Mouse (Mus musculus): ENCODE measurements around the gene Mok.
A peak's percentile ranks its signal among the peaks of the same experiment; 100 is the strongest.

Gene Mok

DNA sequence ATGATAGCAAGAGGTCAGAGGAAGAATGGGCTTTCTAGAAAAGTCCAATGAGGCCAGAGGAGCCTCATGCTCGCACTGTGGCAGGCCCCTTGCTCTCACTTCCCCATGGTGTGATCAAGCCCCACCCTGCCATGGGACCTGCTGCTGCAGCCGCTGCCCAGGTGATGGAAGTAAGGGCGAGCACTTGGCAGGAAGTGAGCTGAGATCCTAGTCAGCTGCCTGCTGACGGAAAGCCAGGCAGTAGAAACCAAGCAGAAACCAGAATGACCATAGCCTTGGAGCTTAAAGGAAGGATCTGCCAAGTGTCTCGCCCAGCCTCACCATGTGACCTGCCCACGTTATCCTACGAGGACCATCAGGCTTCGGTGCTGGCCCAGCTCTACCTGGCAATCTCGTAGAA is 27.6 kb downstream of the Mok start:
- DNase-seq (ENCODE audit: low spot score in 2 of 2), result no peak

DNA sequence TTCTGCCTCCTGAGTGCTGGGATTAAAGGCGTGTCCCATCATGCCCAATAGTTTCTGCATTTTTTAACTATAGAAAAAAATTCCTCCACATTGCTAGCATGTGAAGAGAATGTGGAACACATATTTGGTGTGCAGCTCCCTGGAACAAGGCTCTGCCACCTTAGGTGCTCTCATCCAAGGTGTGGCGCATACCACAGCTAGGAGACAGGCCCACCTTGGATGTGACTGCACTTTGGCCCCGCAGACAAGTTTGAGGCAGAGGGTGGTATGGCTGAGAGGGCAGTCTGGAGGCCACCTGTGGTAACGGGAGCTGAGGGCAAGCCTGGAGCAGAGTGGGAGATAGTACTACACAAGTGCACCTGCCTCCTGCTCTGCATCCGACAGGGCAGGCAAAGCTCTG is 31.9 kb downstream of the Mok start:
- no peak for DNase-seq (ENCODE audit: low spot score in 2 of 2)

DNA sequence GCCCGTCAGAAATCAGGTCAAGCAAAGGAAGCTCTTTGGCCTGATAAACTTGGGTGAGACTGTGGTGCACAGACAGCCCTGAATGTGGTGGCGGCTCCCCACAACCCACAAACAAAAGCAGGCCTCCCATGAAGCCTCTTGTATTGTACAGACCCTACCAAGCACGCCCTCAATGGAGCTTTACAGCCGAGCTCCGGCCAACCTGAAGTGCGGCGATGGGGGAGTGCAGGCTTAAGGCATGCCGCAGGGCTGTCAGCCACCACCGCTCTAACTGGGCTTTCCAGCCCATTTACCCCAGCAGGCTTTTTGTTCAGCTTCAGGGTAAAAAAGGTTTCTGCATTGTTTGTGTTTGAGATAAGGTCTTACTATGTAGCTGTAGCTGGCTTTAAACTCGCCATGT is 32.3 kb downstream of the Mok start:
- DNase-seq (ENCODE audit: low spot score in 2 of 2), result no peak

DNA sequence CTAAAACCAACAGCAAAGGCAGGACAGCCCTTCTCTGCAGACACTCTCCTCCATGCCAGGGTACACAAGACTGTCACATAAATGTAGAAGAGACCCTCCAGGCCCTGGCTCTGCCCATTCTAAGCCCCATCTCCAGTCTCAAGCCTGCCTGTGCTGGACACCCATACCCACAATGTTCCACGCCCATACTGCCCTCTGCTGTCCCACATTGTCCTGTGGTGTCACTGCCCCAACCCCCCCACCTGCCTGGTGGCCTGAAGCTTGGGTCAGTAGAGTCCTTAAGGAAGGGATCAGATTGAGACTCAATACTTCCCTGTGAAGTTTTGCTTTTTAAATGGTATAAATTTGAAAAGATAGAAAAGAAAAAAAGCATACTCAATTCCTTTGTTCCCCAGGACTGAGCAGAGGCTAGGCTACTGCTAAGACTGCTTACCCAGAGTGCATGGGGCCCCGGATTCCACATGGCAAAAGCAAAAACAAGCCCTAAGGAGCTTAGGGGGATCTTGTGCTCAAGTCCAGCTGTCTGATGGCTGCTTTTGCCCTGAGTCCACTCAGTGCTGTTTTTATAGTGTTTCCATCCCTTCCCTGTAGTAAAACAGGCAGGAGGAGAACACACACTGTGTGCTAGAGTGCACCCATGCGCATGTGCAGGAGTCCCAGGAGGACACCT is 34.3 kb downstream of the Mok start:
- DNase-seq (ENCODE audit: low spot score in 2 of 2), result peak in 1 of 2 experiments; percentile 19

DNA sequence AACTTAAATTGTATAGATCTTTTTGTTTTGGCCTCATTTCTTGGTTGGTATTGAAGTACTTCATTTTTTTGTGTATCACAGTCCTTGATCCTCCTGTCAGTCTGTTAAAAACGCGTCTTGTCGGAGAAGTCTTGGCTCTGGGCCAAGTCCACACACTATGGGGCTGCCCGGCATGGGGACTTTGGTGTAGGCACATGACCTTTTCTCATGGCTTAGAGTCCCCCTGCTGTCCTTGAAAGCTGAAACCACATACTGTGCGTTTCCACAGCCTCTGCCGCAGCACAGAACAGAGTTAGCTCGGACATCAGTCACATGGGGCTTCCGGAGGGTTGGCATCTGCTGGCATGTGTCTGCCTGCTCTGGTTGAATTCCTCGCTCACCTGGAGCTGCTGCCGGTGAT is 36.5 kb downstream of the Mok start:
- DNase-seq (ENCODE audit: low spot score in 2 of 2), result no peak

DNA sequence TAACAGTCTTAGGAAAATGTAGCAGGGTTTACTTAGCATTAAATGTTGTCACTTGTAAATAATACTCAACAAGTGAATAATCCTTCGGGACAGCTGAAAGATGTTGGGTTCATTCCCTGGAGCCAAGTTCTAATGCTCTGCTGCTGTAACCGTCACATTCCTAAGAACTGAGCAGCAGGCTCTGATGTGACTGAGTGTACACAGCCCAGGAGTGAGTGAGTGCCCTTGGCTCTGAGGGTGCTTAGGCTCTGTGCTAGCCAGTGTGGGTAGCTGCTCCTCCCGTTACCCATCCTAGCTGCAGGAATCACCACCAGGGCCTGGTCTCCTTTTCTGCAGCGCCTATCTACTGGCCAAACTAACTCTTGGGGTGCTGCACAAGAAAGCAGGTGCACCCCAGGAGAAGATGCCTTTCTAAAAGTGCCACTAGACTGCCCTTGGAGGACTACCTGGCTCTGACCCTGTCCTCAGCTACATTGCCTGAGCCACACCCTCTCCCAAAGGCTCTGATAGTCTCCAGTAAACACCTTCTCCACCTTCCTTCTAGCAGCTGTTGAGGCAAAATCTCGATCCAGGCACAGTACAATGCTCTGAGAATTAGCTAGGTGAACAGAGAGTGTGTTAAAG is 38.0 kb downstream of the Mok start:
- no peak for DNase-seq (ENCODE audit: low spot score in 2 of 2)

DNA sequence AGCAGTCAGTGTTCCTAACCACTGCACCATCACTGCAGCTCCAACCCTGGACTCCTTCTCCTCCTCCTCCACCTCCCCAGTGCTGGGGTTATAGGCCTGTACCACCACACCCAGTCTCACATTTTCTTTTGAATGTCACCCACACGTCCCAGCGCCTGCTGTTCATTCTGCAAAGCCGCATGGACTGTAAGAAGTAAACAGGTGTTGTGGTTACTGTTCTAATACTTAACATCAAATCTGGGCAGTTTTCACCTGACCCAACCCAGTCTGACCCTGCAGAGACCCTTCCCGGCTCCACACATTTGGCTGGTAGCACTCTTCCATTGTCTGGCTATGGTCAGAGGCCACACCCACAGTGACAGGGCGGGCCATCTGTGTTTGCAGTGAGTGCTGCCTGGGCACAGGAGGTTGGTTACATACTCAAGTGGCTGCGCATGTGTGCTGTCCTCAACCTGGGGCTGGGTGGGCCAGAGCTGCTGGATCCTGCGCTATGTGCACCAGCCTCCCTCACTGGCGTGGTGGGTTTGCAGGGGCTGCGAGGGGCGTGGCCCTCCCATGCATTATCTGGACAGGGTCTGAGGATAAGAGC is 38.8 kb downstream of the Mok start:
- no peak for DNase-seq (ENCODE audit: low spot score in 2 of 2)

DNA sequence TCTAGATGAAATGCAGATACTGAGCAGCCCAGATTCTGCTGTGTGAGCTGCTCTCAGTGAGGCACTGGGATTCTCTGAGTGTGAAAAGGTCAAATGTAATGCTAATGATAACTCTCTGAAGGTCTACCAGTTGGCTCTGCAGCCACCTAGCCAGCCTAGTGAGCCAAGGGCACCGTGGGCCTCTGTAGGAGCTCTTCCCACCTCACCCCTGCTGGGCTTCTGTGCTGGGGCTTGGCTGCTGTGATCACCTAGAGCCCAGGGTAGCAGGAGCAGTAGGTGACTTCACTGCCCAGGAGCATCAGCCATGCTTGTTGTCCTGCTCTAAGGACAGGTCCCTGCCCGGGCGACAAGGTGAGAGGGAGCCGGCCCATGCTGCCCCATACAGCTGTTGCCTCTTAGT is 41.5 kb downstream of the Mok start:
- DNase-seq (ENCODE audit: low spot score in 2 of 2), result no peak

DNA sequence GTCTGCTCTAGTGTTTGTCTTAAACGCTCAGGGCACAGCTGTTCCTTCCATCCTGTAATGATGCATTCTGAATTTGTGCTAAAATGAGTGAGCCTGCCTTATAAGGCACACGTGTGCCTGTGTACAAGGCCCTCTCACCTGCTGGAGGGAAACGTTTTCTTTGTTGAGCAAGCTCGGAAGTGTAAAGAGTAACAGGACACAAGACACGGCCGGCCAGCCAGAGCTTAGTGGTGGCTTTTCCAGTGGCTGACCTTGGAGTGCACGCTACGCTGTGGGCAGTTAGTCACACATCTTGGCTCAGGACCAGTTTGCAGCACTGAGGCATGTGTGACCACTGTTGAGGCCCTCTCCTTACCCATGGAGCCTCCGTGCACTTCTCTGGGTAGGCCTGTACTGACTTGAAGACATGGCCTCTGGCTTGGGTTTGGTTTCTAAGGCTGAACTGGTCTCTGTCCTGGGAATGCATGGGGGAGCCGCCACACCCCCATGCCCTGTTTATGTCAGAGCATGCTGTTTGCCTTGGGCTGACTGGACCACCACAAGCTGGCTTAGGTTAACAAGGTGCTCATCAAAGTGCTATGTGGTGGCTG is 42.8 kb downstream of the Mok start:
- peak; percentile 13 to 42 for DNase-seq (ENCODE audit: low spot score in 2 of 2)

DNA sequence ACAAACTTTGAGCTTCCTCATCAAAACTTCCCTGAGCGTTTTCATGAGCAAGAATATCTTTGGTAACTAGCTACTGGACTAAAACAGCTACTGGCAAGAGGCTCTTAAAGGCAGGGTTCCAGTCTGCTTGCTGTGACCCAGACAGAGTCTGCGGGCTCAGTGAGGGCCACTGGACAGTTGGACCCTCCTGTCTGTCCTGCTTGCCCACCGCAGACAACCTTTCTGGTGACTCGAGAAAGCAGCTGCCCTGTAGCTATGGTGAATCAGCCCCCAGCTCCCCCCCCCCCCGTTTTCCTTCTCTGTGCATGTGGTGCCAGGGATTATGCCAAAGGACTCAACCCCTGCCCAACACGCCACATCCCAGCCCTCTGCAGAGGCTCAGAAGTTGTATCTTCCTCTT is 43.5 kb downstream of the Mok start:
- DNase-seq (ENCODE audit: low spot score in 2 of 2), result no peak

DNA sequence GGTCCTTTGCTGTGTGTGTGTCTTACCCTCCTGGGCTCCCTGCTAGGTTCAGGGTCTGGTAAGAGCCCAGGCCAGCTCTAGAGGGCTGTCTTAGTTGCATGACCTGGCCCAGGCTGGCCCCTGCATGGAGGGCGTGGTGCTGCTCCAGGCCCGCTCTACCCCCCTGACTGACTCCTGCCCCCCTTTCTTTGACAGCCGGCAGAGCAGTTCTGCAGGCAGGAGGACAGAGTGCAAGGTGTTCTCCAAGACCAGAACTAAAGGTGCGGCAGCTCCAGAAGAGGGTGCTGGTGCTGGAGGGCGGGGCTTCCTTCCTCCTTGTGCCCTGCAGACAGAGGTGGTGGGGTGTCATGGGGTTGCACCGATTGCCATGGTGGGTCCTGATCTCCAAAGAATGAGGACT is 44.0 kb downstream of the Mok start:
- no peak for DNase-seq (ENCODE audit: low spot score in 2 of 2)

DNA sequence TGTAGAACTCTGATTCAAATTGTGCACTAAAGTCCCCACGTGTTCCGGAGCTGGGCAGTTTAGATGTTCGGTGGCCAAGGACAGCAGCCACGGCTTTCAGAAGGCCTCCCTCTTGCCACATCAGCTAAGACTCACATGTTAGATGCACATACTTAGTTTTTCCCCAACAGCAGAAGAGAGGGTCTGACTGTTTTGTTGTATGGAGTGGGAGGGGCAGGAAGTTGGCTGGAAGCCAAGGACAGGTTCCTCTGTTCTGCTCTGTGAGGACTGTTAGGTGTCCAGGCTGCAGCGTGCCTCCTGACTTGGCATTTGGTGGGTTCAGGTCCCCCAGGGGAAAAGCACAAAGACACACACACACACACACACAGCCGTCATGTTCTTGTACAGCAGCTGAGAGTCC is 45.7 kb downstream of the Mok start:
- DNase-seq (ENCODE audit: low spot score in 2 of 2), result no peak

DNA sequence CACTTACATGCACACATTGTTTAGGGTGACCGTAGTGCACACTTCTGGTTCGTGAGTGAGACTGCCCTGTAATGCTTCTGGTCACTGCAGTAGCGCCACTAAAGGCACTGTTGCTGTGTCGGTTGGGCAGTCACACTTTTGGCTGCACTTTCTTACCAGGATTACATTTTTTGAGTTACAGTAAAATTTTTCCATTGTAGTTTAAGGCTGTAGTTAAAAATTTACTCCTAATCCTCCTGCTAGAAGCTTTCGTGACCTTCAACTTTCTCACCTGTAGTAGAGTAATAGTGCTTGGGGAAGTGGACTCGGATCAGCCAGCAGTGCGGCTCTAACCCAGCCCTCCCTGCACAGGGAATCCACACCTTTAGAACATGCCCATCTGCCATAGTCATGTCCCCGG is 49.7 kb downstream of the Mok start:
- no peak for DNase-seq (ENCODE audit: low spot score in 2 of 2)

DNA sequence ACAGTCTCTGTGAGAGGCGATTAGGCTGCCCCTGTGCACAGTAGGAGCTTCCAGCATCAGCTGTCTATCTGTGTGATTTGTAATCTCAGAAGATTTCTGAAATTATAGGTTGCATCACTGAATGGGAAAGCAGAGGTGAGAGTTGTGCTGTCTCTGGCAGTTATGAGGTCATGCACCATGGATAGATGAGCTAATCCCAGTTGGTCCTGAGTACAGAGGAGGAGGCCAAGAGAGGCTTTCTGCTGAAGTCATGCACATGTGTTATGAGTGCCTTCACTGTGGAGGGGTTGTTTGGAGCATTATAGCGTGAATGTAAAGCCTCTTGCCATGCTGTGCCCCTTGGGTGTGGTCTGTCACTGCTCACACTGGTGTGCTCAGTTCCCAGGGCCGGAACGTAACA is 50.2 kb downstream of the Mok start:
- DNase-seq (ENCODE audit: low spot score in 2 of 2), result no peak

DNA sequence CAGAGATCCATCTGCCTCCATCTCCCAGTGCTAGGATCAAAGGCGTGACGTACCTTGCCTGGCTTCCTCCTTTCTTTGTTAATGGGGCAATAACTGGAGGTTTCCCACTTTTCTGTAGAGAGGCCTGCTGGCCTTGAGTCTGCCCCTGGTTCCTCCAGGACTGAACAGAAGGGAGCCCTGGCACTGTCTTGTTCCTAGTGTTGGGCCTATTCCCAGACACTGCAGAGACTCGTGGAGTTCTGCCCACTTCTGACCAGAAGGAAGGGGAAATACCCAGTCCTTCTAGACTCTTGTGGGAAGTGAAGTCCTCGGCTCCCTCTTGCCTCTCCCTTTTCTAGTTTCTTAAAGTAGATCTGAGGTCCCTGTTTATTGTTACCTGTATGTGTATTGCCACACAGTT is 54.5 kb downstream of the Mok start:
- no peak for DNase-seq (ENCODE audit: low spot score in 2 of 2)

DNA sequence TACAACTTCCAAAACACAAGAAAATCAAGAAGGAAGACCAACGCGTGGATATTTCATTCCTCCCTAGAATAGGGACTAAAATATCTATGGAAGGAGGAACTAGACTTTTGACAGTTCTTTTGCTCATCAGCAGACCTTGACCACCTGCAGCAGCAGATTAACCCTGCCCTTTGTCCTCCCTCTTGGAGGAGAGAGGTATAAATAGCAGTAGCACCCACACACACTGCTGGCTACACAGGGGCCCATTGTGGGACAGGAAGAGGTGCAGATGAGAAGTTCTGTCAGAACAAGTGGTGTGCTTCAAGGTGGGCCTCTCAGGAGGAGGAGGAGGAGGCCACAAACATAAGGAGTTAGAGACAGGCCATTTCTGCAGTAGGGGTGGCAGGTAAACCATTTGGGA is 56.5 kb downstream of the Mok start:
- no peak for DNase-seq (ENCODE audit: low spot score in 2 of 2)

DNA sequence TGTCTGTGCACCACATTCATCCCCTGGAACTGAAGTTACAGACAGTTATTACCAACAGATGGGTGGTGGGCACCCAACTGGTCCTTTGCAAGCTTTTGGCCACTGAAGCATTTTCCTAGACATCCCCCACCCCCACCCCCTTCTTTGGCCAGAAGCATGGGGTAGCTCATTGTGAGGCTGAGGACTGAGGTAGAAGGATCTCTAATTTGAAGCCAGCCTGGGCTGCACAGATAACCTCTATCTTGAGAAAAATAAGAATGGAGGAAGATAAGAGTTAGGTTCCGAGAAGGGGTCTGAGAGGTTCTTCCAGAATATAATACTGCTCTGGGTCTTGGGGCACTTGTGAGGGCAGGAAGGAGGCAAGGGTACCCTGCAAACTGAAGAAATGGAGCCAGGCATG is 58.5 kb downstream of the Mok start:
- DNase-seq (ENCODE audit: low spot score in 2 of 2), result no peak

DNA sequence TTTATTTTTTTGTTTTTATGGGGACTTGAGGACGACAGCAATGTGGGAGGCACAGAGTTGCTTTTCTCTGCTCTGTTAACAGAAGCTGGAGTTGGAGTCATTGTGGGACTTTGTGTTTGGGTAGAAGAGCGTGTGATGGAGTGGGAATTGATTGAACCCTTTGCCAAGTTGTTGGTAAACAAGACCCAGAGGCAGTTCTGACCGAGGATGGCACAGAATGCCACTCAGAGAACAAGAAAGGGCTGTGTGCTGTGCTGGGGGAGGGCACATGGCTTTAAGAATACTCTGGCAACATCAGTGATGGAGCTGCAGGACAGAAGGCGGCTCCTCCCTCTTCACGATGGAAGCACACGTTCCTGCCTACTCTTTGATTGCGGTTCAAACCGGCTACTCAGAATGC is 59.6 kb downstream of the Mok start:
- DNase-seq (ENCODE audit: low spot score in 2 of 2), result no peak

DNA sequence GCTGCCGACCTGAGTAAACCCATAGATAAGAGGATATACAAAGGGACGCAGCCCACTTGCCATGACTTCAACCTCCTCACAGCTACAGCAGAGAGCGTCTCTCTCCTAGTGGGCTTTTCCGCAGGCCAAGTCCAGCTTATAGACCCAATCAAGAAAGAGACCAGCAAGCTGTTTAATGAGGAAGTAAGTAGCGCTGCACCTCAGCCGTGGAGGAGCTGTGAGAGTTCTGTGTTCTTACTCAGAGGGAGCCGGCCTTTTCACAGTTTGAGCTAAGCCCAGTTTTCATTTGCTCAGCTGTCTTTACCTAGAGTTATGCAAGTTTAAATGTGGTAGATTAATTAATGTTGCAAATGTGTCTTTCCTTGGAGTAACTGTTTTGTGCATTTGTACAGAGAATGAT is 61.4 kb downstream of the Mok start:
- DNase-seq (ENCODE audit: low spot score in 2 of 2), result no peak

DNA sequence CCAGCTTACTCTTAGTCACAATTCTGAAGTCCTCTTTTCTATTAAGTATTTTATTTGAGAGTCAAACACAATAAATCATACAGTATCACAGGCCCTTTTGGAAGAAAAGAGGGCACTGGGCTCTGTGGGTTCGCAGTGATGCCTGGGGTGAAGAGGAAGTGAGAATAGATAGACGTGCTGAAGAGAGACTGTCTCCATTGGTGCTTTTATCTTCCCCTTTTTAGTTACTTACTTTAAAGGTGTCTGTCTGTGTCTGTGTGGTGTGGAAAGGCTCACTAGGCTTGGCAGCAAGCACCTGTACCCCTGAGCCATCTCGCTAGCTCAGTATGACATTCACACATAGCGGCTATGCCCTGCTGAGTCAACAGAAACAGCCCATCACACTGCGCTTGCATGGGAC is 62.9 kb downstream of the Mok start:
- DNase-seq (ENCODE audit: low spot score in 2 of 2), result no peak

DNA sequence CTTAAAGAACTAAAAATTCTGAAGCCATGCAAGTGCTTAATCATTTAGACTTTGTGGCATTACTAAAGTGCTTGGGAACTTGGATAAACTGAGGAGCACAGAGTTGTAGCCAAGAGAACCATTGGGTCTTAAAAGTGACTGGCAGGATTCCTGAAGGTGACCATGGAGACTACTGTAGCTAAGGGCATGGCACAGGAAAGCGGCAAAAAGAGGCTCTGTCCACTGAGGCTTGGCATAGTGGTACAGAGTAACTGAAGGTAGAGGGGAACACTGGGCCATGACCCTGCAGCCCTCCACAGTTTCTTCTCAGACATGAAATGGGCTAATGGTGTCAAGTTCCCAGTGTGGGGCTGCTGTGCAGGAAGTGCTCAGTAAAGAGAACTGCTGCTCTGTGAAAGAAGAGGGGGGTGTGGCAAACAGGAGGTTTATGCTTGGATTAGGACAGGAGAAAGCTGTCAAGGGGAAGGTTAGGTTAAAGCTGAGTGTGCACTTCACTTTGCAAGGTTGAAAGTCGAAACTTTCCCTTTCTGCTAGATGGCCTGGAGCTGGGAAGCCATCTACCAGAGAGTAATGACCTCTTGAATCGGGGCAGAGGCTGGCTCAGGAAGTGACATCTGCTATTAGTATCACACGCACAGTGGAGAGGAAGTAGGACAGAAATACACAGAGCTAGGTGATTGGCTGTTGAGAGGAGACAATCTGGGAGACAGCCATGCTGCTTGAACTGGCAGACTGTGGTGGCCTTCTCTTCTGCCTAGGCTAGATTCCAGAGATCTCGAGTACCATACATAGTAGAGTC is 64.9 kb downstream of the Mok start:
- peak in 1 of 2 experiments; percentile 39 for DNase-seq (ENCODE audit: low spot score in 2 of 2)

DNA sequence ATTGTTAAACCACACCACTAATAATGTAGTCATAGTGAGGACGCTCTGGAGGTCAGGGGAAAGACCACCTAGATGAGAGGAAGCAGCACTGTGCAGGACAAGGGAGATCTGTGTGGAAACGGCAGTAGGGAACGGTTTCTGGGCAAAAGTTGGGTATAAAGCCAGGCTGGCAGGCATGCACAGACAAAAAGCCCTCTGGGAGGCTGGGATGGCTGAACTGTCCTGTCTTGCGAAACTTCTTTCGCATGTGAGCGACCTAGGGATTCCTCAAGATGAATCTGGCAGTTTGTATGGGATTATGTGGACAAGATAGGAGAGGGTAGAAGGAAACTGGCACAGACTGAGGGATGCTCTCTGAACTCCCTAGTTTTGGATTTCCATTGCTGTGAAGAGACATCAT is 68.8 kb downstream of the Mok start:
- DNase-seq (ENCODE audit: low spot score in 2 of 2), result no peak

Measured in heart, adult 9 months (tissue).